Mouse (Mus musculus): ENCODE data around the gene Sertad4. TPM values are rescaled to one million over a fixed set of nuclear protein-coding genes. Genes with fewer than 3 reads are reported as not detected.

The Sertad4 gene
- polyA plus RNA-seq, 1 experiment from 2014 or later = 20.8 TPM

DNA sequence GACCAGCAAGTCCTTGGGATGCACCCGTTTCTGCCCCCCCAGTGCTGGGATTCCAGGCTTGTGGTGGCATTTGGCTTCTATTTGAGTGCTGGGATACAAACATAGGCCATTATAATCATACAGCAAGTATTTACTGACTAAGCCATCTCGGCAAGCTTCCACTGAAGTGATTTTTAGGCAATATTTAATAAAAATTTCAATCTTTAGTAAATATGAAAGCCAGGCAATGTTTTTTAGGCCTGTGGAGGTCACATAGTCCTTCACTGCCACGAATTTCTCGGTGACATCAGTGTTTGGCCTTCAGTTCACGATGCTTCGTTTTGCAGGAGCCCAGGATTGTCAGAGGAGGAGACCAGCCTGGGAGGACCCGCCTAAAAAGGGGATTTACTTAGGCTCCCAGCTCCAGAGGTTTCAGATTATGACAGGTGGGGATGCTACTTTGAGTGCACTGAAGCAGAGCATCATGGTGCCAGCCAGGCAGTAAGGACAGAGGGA is 23.6 kb upstream of the Sertad4 start:
- H3K9me3 ChIP-seq (replicated peaks; ENCODE audit: control insufficient read depth, low read length) = no peaks in the 10 kb centered on the region
- no peak overlapping the region for H3K27ac ChIP-seq (ENCODE audit: low read depth, low read length)
- no peak overlapping the region for H3K4me3 ChIP-seq (ENCODE audit: low read depth, low read length)
- DNase-seq (ENCODE audit: low spot score) = no peak
- H3K27me3 ChIP-seq (replicated peaks; ENCODE audit: control insufficient read depth, insufficient read depth, low read length) = no peaks in the 10 kb centered on the region
- no peak overlapping the region for H3K9ac ChIP-seq (ENCODE audit: low read length)
- H3K4me2 ChIP-seq (ENCODE audit: low read length) = no peak overlapping the region
- no peak for ATAC-seq
- no peaks in the 10 kb centered on the region for H3K36me3 ChIP-seq (ENCODE audit: control insufficient read depth, insufficient read depth, low read length)
- WGBS = 86% methylated on average over 7 of the region's 7 CpGs
- H3K4me1 ChIP-seq (ENCODE audit: control insufficient read depth, insufficient read depth, low read length) = no peaks in the 10 kb centered on the region

DNA sequence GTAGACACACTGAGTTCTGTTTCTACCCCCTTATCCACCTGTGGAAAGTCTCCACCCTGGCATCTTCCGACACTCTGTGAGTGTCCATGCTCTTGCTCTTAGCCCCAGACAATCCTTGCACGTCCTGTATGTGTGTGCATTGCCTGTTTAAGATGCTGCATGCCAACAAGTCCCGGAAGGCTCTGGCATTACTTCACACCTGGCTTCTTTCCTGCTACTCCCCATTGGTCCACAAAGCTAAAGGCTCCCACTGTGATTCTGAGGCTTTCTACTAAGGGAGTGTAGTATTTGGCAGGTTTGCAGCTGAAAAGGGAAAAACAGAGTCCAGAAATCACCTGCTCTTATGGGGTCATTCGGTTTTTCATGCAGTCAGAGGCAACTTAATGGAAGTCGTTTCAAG is 17.3 kb upstream of the Sertad4 start:
- Histone ChIP-seq H3K36me3 (ENCODE audit: control insufficient read depth, insufficient read depth, low read length) (no peaks in the 10 kb centered on the region), H3K4me2 (ENCODE audit: low read length) (no peak overlapping the region), H3K9me3 (replicated peaks; ENCODE audit: control insufficient read depth, low read length) (no peaks in the 10 kb centered on the region), H3K4me3 (ENCODE audit: low read depth, low read length) (no peak overlapping the region), H3K4me1 (ENCODE audit: control insufficient read depth, insufficient read depth, low read length) (0 out of 2 replicates have a peak, but pooled peaks cover 3% of the 10 kb centered on the region), H3K27me3 (replicated peaks; ENCODE audit: control insufficient read depth, insufficient read depth, low read length) (no peaks in the 10 kb centered on the region), H3K9ac (ENCODE audit: low read length) (no peak overlapping the region), H3K27ac (ENCODE audit: low read depth, low read length) (no peak overlapping the region)
- DNase-seq (ENCODE audit: low spot score) = peak; percentile 49
- no peak for ATAC-seq
- 44% methylated on average over 5 of the region's 5 CpGs for WGBS

GRCm38 (mm10) chr1:192869761-192870160 is 14.2 kb upstream of the Sertad4 start:
- DNase-seq (ENCODE audit: low spot score) (no peak), ATAC-seq (no peak)
- H3K4me3 ChIP-seq (ENCODE audit: low read depth, low read length) = no peak overlapping the region
- no peak overlapping the region for H3K4me2 ChIP-seq (ENCODE audit: low read length)
- no peak overlapping the region for H3K9ac ChIP-seq (ENCODE audit: low read length)
- H3K9me3 ChIP-seq (replicated peaks; ENCODE audit: control insufficient read depth, low read length) = no peaks in the 10 kb centered on the region
- H3K4me1 ChIP-seq (ENCODE audit: control insufficient read depth, insufficient read depth, low read length) = 0 out of 2 replicates have a peak, but pooled peaks cover 3% of the 10 kb centered on the region
- H3K27ac ChIP-seq (ENCODE audit: low read depth, low read length) = no peak overlapping the region
- 89% methylated on average over 1 of the region's 1 CpGs for WGBS
- H3K27me3 ChIP-seq (replicated peaks; ENCODE audit: control insufficient read depth, insufficient read depth, low read length) = no peaks in the 10 kb centered on the region
- no peaks in the 10 kb centered on the region for H3K36me3 ChIP-seq (ENCODE audit: control insufficient read depth, insufficient read depth, low read length)

DNA sequence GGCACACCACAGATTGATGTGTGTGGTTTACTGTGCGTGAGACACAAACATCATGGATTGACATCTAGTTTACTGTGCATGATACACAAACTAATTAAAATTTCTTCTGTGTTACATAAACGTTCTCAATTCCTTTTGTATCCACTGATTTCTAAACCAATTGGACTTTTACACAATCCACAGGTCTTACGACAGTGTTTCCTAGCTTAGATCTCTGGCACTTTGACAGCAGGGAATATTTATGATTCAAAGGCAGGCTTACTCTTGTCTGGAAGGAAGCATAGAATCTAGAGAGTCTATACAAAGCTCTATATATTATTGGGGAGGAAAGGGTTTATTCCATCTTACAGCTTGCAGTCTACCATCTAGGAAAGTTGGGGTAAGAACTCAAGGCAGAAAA is 8.9 kb upstream of the Sertad4 start:
- H3K27ac ChIP-seq (ENCODE audit: low read depth, low read length) = no peak overlapping the region
- H3K27me3 ChIP-seq (replicated peaks; ENCODE audit: control insufficient read depth, insufficient read depth, low read length) = no peaks in the 10 kb centered on the region
- H3K4me2 ChIP-seq (ENCODE audit: low read length) = no peak overlapping the region
- ATAC-seq (no peak), DNase-seq (ENCODE audit: low spot score) (no peak)
- no peaks in the 10 kb centered on the region for H3K4me1 ChIP-seq (ENCODE audit: control insufficient read depth, insufficient read depth, low read length)
- 77% methylated on average over 3 of the region's 3 CpGs for WGBS
- no peaks in the 10 kb centered on the region for H3K9me3 ChIP-seq (replicated peaks; ENCODE audit: control insufficient read depth, low read length)
- no peak overlapping the region for H3K4me3 ChIP-seq (ENCODE audit: low read depth, low read length)
- H3K36me3 ChIP-seq (ENCODE audit: control insufficient read depth, insufficient read depth, low read length) = no peaks in the 10 kb centered on the region
- no peak overlapping the region for H3K9ac ChIP-seq (ENCODE audit: low read length)

DNA sequence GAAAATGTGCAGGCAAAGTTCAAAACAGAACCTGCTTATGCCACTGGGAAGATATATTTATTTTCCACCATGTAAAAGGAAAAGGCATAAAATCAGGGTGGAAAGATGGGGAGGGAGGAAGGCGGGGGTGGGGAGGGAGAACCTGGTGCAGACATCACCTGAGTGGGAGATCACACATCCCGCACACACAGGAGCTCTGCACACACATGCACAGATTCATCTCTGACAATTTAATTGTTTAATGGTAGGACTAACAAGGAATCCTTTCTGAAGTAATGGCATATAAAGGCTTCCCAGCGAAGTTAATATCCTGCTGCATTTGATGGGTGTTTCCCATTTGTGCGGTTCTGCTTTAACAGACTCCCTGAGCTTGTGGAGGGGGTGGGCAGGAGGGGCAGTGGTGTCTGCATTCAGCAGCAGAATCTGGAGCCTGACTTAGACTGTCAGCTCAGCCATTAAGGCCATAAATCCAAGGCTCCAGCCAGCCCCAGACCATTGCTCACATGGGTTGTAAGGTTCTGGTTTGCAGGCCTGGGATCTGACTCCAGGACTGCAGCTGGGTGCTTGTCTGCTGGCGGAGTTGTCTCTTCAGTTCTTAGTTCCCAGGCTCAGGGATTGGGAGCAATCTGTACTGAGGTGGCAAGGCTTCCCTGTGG is 5.9 kb upstream of the Sertad4 start:
- 70% methylated on average over 5 of the region's 5 CpGs for WGBS
- DNase-seq (ENCODE audit: low spot score) = peak; percentile 46
- Histone ChIP-seq H3K27me3 (replicated peaks; ENCODE audit: control insufficient read depth, insufficient read depth, low read length) (no peaks in the 10 kb centered on the region), H3K4me1 (ENCODE audit: control insufficient read depth, insufficient read depth, low read length) (peaks cover 2% of the 10 kb centered on the region), H3K9ac (ENCODE audit: low read length) (no peak overlapping the region; the same call in 1 of the 2 replicates), H3K4me2 (ENCODE audit: low read length) (no peak overlapping the region), H3K4me3 (ENCODE audit: low read depth, low read length) (no peak overlapping the region), H3K9me3 (replicated peaks; ENCODE audit: control insufficient read depth, low read length) (no peaks in the 10 kb centered on the region), H3K36me3 (ENCODE audit: control insufficient read depth, insufficient read depth, low read length) (no peaks in the 10 kb centered on the region), H3K27ac (ENCODE audit: low read depth, low read length) (peak overlapping the region; percentile 53; the same call in 1 of the 2 replicates)
- ATAC-seq = no peak

GRCm38 (mm10) chr1:192860273-192860672 is 4.7 kb upstream of the Sertad4 start:
- no peak for DNase-seq (ENCODE audit: low spot score)
- Histone ChIP-seq H3K27me3 (replicated peaks; ENCODE audit: control insufficient read depth, insufficient read depth, low read length) (no peaks in the 10 kb centered on the region), H3K36me3 (ENCODE audit: control insufficient read depth, insufficient read depth, low read length) (no peaks in the 10 kb centered on the region), H3K27ac (ENCODE audit: low read depth, low read length) (no peak overlapping the region), H3K4me2 (ENCODE audit: low read length) (no peak overlapping the region), H3K4me1 (ENCODE audit: control insufficient read depth, insufficient read depth, low read length) (peaks cover 9% of the 10 kb centered on the region), H3K4me3 (ENCODE audit: low read depth, low read length) (no peak overlapping the region), H3K9me3 (replicated peaks; ENCODE audit: control insufficient read depth, low read length) (no peaks in the 10 kb centered on the region), H3K9ac (ENCODE audit: low read length) (no peak overlapping the region)
- 63% methylated on average over 6 of the region's 6 CpGs for WGBS
- no peak for ATAC-seq

DNA sequence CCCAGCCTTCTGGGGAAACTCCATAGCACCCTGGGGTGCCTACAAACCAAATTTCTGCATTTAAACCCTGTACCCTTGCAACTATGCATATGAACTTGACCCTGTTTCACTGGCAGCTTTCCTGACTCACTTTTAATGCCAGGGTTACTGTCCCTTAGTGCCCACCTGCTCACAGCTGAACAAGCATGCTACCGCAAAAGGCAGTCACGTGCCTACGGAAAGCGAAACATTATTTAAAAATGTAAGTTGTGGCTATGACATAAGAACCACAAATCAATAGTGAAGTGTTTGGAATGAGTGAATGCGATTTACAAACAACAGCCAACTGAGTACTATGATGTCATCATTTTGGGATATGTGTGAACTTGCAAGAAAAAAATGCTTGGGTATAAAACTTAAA is 2.0 kb upstream of the Sertad4 start:
- peaks cover 26% of the 10 kb centered on the region for H3K4me1 ChIP-seq (ENCODE audit: control insufficient read depth, insufficient read depth, low read length)
- ATAC-seq = no peak
- WGBS = 88% methylated on average over 5 of the region's 5 CpGs
- H3K4me2 ChIP-seq (ENCODE audit: low read length) = no peak overlapping the region
- no peak overlapping the region for H3K9ac ChIP-seq (ENCODE audit: low read length)
- H3K4me3 ChIP-seq (ENCODE audit: low read depth, low read length) = no peak overlapping the region
- no peak overlapping the region for H3K27ac ChIP-seq (ENCODE audit: low read depth, low read length)
- no peaks in the 10 kb centered on the region for H3K36me3 ChIP-seq (ENCODE audit: control insufficient read depth, insufficient read depth, low read length)
- no peaks in the 10 kb centered on the region for H3K9me3 ChIP-seq (replicated peaks; ENCODE audit: control insufficient read depth, low read length)
- no peak for DNase-seq (ENCODE audit: low spot score)
- 0 out of 2 replicates have a peak, but pooled peaks cover 3% of the 10 kb centered on the region for H3K27me3 ChIP-seq (replicated peaks; ENCODE audit: control insufficient read depth, insufficient read depth, low read length)

- DNase-seq (ENCODE audit: low spot score) (no peak), ATAC-seq (no peak)
- no peak overlapping the region for H3K4me2 ChIP-seq (ENCODE audit: low read length)
- no peaks in the 10 kb centered on the region for H3K9me3 ChIP-seq (replicated peaks; ENCODE audit: control insufficient read depth, low read length)
- no peak overlapping the region for H3K4me3 ChIP-seq (ENCODE audit: low read depth, low read length)
- H3K9ac ChIP-seq (ENCODE audit: low read length) = no peak overlapping the region
- H3K27me3 ChIP-seq (replicated peaks; ENCODE audit: control insufficient read depth, insufficient read depth, low read length) = 0 out of 2 replicates have a peak, but pooled peaks cover 3% of the 10 kb centered on the region
- H3K4me1 ChIP-seq (ENCODE audit: control insufficient read depth, insufficient read depth, low read length) = peaks cover 32% of the 10 kb centered on the region
- H3K27ac ChIP-seq (ENCODE audit: low read depth, low read length) = no peak overlapping the region
- WGBS = 57% methylated on average over 6 of the region's 6 CpGs
- no peaks in the 10 kb centered on the region for H3K36me3 ChIP-seq (ENCODE audit: control insufficient read depth, insufficient read depth, low read length)
Observed at GRCm38 (mm10) chr1:192856931-192857330, 1.4 kb upstream of the Sertad4 start.

GRCm38 (mm10) chr1:192856411-192856810 is 855 bp upstream of the Sertad4 start:
- WGBS = 17% methylated on average over 10 of the region's 10 CpGs
- no peak overlapping the region for H3K4me3 ChIP-seq (ENCODE audit: low read depth, low read length)
- H3K36me3 ChIP-seq (ENCODE audit: control insufficient read depth, insufficient read depth, low read length) = no peaks in the 10 kb centered on the region
- H3K4me2 ChIP-seq (ENCODE audit: low read length) = peak overlapping the region; percentile 90
- peaks cover 38% of the 10 kb centered on the region for H3K4me1 ChIP-seq (ENCODE audit: control insufficient read depth, insufficient read depth, low read length)
- 0 out of 2 replicates have a peak, but pooled peaks cover 3% of the 10 kb centered on the region for H3K27me3 ChIP-seq (replicated peaks; ENCODE audit: control insufficient read depth, insufficient read depth, low read length)
- H3K9ac ChIP-seq (ENCODE audit: low read length) = no peak overlapping the region; the same call in 1 of the 2 replicates
- ATAC-seq = no peak
- DNase-seq (ENCODE audit: low spot score) = peak; percentile 58
- H3K9me3 ChIP-seq (replicated peaks; ENCODE audit: control insufficient read depth, low read length) = no peaks in the 10 kb centered on the region
- 0 out of 2 replicates have a peak overlapping the region, but pooled peaks have one; percentile 30 for H3K27ac ChIP-seq (ENCODE audit: low read depth, low read length)

Measured in forebrain, embryonic 14.5 days (tissue).